Mouse (Mus musculus): ENCODE measurements around the gene Taok2.
A peak's percentile ranks its signal among the peaks of the same experiment; 100 is the strongest.

Taok2 gene

GRCm38 (mm10) chr7:126823940-126824339 is 60.6 kb downstream of the Taok2 start:
- no peak for DNase-seq

- DNase-seq, result no peak
Observed at GRCm38 (mm10) chr7:126823202-126823711, 61.2 kb downstream of the Taok2 start.

GRCm38 (mm10) chr7:126822741-126823140 is 61.8 kb downstream of the Taok2 start:
- no peak for DNase-seq

- peak; percentile 66 for DNase-seq
Observed at GRCm38 (mm10) chr7:126821835-126822511, 62.5 kb downstream of the Taok2 start.

GRCm38 (mm10) chr7:126818818-126819217 is 65.7 kb downstream of the Taok2 start:
- no peak for DNase-seq

- no peak for DNase-seq
Observed at GRCm38 (mm10) chr7:126817595-126817994, 66.9 kb downstream of the Taok2 start.

GRCm38 (mm10) chr7:126816494-126816893 is 68.0 kb downstream of the Taok2 start:
- DNase-seq, result no peak

GRCm38 (mm10) chr7:126815726-126816222 is 68.7 kb downstream of the Taok2 start:
- DNase-seq, result no peak
